Mouse (Mus musculus) MEL-GATA-1-ER (cell line): ENCODE measurements at regions not wholly inside any gene's neighbourhood (a gene's known extent, or its start where the extent isn't known, plus 50 kb on each side); places are given as distances from the start of the nearest gene placed in this dataset.

Source experiments
- DNase-seq: peaks from one replicate; pipeline ENCODE4 v3.0.0-alpha.2; 2012; ENCODE audit warnings: low read depth; ENCODE audit errors: extremely low read depth

GRCm38 (mm10) chr3:35027898-35028297, 377.7 kb downstream of the Sox2 start:
- no peak for DNase-seq

- no peak for DNase-seq
These were observed 379.7 kb downstream of the Sox2 start for GRCm38 (mm10) chr3:35029924-35030323.

- DNase-seq = no peak
These were observed 383.4 kb downstream of the Sox2 start for GRCm38 (mm10) chr3:35033587-35033986.

GRCm38 (mm10) chr3:35035234-35035633, 385.0 kb downstream of the Sox2 start:
- DNase-seq = no peak

GRCm38 (mm10) chr3:35043705-35044104, 393.5 kb downstream of the Sox2 start:
- no peak for DNase-seq

GRCm38 (mm10) chr3:35059438-35059837, 409.2 kb downstream of the Sox2 start:
- no peak for DNase-seq

GRCm38 (mm10) chr3:35060042-35060441, 409.8 kb downstream of the Sox2 start:
- no peak for DNase-seq

- DNase-seq = no peak
These were observed 416.6 kb downstream of the Sox2 start for GRCm38 (mm10) chr3:35066824-35067223.

GRCm38 (mm10) chr3:35068586-35068985, 418.4 kb downstream of the Sox2 start:
- no peak for DNase-seq

- DNase-seq = no peak
These were observed 420.8 kb downstream of the Sox2 start for GRCm38 (mm10) chr3:35071046-35071445.

GRCm38 (mm10) chr3:35079887-35080286, 429.7 kb downstream of the Sox2 start:
- DNase-seq = no peak

- no peak for DNase-seq
These were observed 434.1 kb downstream of the Sox2 start for GRCm38 (mm10) chr3:35084091-35084867.

- DNase-seq = no peak
These were observed 438.3 kb downstream of the Sox2 start for GRCm38 (mm10) chr3:35088241-35089080.

GRCm38 (mm10) chr3:35090496-35091133, 440.4 kb downstream of the Sox2 start:
- DNase-seq = no peak

- no peak for DNase-seq
These were observed 442.8 kb downstream of the Sox2 start for GRCm38 (mm10) chr3:35093001-35093400.

- DNase-seq = no peak
These were observed 445.0 kb downstream of the Sox2 start for GRCm38 (mm10) chr3:35095221-35095620.

GRCm38 (mm10) chr3:35096381-35096780, 446.2 kb downstream of the Sox2 start:
- no peak for DNase-seq

GRCm38 (mm10) chr3:35097766-35098165, 447.6 kb downstream of the Sox2 start:
- no peak for DNase-seq

- no peak for DNase-seq
These were observed 449.0 kb downstream of the Sox2 start for GRCm38 (mm10) chr3:35099226-35099625.

GRCm38 (mm10) chr3:35099876-35100420, 449.7 kb downstream of the Sox2 start:
- no peak for DNase-seq

- no peak for DNase-seq
These were observed 451.1 kb downstream of the Sox2 start for GRCm38 (mm10) chr3:35101286-35101685.

- no peak for DNase-seq
These were observed 451.7 kb downstream of the Sox2 start for GRCm38 (mm10) chr3:35101951-35102350.
